Mouse (Mus musculus): ENCODE results near the gene Tln2.

Tln2 gene

GRCm38 (mm10) chr9:67545794-67546193 lies 13.7 kb downstream of the Tln2 start:
- no peak for DNase-seq

DNA sequence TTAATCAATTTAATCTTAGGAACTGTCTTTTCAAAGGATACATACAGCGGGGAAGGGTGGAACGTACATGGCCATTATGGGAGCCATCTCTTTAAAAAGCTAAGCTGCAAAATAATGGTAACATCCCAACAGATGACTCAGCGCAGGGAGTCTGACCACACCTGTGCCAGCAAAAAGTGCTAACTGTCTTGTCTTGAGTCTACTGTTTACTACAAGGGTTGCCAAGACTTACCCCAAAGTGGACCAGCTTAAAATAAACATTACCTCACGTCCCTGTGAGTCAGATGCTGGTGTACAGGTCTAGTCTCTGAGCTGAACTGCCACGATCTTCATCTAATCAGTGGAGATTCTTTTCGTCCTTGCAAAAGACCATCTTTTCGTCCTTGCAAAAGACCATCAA lies 14.7 kb downstream of the Tln2 start:
- DNase-seq, result no peak

- DNase-seq, result no peak
These were observed 17.6 kb downstream of the Tln2 start for GRCm38 (mm10) chr9:67541948-67542347.

GRCm38 (mm10) chr9:67539776-67540706 lies 19.5 kb downstream of the Tln2 start:
- no peak for DNase-seq

GRCm38 (mm10) chr9:67534420-67534819 lies 25.1 kb downstream of the Tln2 start:
- peak in 1 of 2 experiments; percentile 39 for DNase-seq

GRCm38 (mm10) chr9:67533260-67533659 lies 26.2 kb downstream of the Tln2 start:
- no peak for DNase-seq

DNA sequence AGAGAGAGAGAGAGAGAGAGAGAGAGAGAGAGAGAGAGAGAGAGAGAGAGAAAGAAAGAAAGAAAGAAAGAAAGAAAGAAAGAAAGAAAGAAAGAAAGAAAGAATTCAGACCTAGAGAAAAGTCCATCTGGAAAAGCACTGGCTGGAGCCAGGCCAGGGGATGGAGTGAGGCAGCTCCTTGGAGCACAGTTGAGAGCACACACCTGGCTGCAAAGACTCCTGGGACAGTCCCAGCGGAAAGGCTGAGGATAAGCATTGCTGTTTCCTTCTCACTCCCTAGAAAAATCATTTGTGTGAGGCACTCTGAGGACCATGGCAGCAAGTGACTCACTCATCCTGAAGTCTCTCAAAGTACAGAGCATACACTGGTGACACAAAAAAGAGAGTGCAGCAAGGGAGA lies 26.9 kb downstream of the Tln2 start:
- DNase-seq, result peak; percentile 59 to 62

DNA sequence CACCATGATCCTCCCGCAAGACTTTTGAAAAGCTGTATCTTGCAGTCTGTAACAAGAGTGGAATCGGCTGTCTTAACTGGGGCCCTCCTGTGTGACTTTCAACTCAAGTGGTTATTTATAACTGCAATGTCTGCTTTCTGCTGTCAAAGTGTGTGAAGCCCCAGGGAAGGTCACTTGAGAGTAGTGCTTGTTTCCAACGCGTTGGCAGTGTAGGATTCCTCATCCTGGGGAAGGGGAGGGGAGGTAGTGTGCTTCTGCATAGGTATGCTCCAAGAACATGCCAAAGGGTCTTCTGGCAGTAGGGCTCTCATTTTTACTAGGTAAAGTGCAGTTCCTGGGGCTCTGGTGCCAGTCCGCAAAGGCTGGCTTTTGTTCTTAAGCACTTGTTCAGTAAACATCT lies 29.9 kb downstream of the Tln2 start:
- DNase-seq, result peak; percentile 12 to 47

- DNase-seq, result no peak
These were observed 31.8 kb downstream of the Tln2 start for GRCm38 (mm10) chr9:67527726-67528125.

GRCm38 (mm10) chr9:67521736-67522135 lies 37.8 kb downstream of the Tln2 start:
- no peak for DNase-seq

DNA sequence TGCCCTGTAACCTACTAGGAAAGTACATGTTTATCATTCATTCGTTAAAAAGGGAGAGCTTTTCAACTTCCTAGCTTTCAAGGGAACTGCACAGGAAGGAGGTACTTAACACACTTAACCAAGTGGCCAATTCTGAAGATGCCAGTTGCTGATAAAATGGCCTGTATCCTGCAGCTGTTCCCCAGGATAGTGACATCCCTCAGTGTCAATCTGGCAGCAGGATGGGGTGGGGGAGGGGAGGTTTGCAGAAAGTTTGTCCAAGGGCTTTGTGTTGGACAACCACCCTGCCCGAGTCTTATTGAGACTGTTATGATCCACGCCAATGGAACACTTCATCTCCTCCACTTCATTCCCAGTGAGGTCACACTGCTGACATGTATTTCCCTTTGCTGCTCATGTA lies 50.0 kb downstream of the Tln2 start:
- no peak for DNase-seq

GRCm38 (mm10) chr9:67504669-67505260 lies 54.7 kb downstream of the Tln2 start:
- DNase-seq, result peak in 1 of 2 experiments; percentile 8

DNA sequence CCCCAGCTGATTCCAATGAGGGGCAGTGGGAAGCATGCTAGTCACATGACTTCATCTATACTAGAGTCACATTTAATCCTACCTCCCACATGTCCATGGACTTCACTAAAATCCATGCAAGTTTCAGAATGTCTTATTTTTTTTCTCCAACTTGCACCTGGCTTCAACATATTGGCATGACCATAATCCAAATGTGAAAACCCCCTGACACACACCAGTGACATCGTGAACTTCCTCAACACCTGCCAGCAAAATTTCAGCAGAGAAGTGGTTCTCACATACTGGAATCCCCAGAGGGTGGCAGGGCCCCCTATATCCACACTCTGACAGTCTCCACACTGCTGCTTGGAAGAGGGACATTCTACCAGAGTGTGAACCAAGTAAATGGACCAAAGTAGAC lies 57.7 kb downstream of the Tln2 start:
- DNase-seq, result no peak

DNA sequence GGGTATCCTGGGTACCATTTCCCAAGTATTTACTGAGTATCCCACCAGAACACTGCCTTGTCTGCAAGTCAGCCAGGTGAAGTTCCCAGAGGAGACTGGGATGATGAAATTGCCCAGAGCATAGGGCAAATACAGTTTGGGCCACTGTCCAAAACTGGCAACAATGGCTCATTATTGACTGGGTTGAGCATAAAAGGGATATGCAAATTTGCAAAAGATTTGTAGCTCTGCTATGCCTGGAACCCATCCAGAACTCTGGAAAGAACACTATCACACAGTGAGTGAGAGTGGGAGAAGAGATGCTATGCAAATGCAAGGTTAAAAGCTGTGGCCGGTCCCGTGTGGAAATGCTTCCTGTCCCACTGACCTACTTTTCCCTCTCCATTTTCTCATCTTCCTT lies 63.1 kb downstream of the Tln2 start:
- DNase-seq, result no peak

GRCm38 (mm10) chr9:67495350-67495749 lies 64.2 kb downstream of the Tln2 start:
- DNase-seq, result no peak

GRCm38 (mm10) chr9:67493876-67494552 lies 65.5 kb downstream of the Tln2 start:
- DNase-seq, result no peak

DNA sequence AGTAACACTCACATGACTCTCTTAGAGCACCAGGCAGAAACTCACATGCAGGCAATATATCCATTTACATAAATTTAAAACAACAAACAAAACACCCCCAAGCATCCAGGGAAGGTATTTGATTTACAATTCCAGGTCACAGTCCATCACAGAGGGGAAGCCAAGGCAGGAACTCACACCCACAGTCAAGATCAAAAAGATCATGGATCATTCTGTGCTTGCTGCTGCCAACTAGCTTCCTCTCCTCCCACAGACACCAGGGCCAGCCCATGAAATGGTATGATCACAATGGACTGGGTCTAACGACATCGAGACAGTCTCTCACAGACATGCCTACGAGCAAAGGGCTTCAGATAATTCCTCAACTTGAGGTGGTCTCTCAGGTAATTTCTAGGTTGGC lies 70.1 kb downstream of the Tln2 start:
- peak; percentile 8 to 53 for DNase-seq

DNA sequence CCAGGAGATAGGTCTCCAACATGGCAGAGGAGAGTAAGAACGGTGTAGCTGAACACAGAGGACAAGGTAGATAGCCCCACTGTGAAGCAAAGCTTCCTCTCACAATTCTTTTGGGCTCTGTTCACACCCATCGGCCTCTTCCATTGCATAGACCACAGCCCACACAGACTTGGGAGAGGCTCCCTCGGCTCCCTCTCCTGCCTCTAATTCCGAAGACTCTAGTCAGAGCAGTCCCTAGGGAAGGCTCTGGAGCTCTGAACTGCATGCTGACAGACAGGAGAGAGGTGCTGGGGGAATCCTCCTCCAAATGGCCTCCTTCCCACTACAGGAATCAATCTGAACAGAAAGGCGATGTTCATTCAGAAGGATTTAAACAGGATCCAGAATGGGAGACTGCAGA lies 72.9 kb downstream of the Tln2 start:
- no peak for DNase-seq

DNA sequence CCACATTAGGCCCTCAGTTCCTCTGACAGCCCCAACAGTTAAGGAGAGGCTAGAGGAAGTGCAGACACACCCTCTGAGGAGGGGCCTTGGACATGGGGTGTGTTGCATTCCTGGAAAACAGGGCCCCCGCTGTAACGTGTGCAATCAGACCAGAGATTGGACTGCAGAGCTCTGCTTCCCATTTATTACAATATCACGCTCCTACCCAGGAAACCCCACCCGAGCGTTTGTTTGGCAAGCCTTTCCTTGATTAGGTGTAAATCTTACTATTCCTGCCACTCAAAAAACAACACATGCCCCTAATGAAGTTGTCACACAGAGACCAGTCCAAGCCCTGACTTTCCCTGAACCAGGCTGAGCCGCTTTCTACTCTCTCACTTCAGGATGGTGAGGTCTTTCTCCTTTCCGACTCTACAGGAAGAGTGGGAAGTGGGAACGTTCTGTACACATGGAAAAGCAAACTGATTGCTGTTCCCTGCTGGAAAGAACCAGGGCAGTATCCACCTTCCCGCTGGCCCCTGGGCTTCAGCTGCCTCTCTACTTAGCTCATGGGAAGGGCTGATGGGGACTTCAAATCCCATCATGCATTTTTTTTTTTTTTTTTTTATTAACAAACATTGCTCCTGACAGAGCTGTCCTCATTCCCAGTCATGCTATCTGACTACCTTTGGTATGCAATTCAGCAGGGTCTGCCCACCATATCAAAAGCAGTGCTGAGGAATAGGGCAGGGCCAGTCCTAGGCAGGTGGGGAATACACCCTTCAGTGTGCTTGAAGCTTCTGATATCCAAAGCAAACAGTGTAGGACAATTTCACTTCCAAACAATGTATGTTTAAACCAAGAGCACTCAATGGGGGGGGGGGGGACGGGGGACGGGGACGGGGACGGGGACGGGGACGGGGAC lies 74.1 kb downstream of the Tln2 start:
- peak; percentile 34 to 60 for DNase-seq

DNA sequence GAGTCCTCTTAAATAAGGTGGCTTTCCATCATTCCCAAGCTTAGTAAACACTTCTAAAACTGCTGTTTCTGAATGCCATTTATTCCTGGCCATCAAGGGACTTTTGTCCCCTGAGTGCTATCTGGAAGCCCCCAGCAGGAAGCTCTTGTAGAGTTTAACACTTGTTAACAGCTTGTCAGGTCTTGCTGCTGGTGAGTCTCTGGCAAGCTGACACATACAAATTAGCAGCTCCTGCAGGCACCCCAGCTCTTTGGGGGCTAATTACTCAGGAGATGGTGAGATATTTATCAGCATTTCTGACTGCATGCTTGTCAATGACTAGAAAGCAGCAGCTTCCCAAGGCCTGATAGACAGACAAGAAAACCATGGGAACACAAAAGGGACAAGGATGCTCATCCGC lies 77.2 kb downstream of the Tln2 start:
- no peak for DNase-seq

DNA sequence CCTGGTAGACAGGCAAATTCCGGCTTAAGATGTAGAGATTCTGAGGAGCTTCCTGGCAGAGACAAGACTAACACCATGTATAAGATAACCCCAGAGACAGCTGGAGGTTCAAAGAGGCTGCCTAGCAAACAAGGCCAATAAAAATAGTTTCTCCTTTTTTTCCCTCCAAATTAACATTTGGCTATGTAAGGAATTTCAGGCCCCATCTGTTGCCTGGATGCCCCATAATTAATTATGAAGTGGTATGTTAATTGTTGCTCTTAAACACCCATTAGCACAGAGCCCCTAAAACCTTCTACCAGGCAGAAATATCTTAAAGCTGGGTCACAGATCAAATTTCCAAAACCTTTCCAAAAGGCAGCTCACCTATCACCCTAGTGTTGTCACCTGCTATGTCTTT lies 77.7 kb downstream of the Tln2 start:
- DNase-seq, result no peak

DNA sequence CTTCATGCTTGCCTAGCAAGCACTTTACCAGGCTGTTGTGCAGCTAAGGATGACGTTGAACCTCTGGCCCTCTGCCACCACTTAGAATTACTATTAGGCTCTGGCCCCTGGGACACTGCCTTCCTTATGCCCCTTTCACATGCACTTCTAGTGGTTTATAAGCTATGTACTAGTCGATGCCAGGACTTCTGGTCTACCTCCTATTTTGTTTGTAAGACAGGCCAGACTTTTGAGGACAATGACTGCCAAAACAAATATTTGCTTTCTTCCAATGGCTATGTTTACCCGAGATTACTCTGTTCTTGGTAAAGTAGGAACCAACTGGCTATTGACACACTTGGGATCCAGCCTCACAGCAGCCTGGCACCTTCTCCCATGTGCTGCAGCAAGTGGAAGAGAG lies 82.1 kb downstream of the Tln2 start:
- peak; percentile 34 to 46 for DNase-seq

GRCm38 (mm10) chr9:67476184-67476583 lies 83.3 kb downstream of the Tln2 start:
- DNase-seq, result peak; percentile 34 to 57

Data from kidney, postnatal 25 days (tissue).